Mouse (Mus musculus) midbrain, embryonic 15.5 days (tissue): ENCODE results near the gene Dnah14. TPM values are rescaled to one million over a fixed set of nuclear protein-coding genes. Genes with fewer than 3 reads are reported as not detected.

Experiments
- ATAC-seq: fragments of 200-750 bp; cut with Nextera tagmentation; replicated peaks from 2 replicates; pipeline ENCODE4 v1.8.0; 2017; ENCODE audit warnings: moderate TSS enrichment
- H3K27ac ChIP-seq: fragments of 300-500 bp; sonication (generic); 2 replicates; pipeline ENCODE4 v1.5.1; 2015; ENCODE audit warnings: mild to moderate bottlenecking, inconsistent platforms
- H3K27me3 ChIP-seq: fragments of 300-500 bp; sonication (generic); replicated peaks from 2 replicates; pipeline ENCODE4 v1.6.1; 2015; ENCODE audit warnings: inconsistent platforms
- H3K36me3 ChIP-seq: fragments of 300-500 bp; sonication (generic); replicated peaks from 2 replicates; pipeline ENCODE4 v1.6.1; 2015; ENCODE audit warnings: inconsistent platforms
- H3K4me1 ChIP-seq: fragments of 300-500 bp; sonication (generic); 2 replicates; pipeline ENCODE4 v1.6.1; 2015; ENCODE audit warnings: inconsistent platforms
- H3K4me2 ChIP-seq: fragments of 300-500 bp; sonication (generic); 2 replicates; pipeline ENCODE4 v1.6.1; 2015; ENCODE audit warnings: inconsistent platforms, mild to moderate bottlenecking, moderate library complexity
- H3K4me3 ChIP-seq: fragments of 300-500 bp; sonication (generic); 2 replicates; pipeline ENCODE4 v1.5.1; 2015; ENCODE audit warnings: mild to moderate bottlenecking, inconsistent platforms
- H3K9ac ChIP-seq: fragments of 300-500 bp; sonication (generic); 2 replicates; pipeline ENCODE4 v1.6.1; 2015; ENCODE audit warnings: mild to moderate bottlenecking, inconsistent platforms
- H3K9me3 ChIP-seq: fragments of 300-500 bp; sonication (generic); 2 replicates; pipeline ENCODE4 v1.6.1; 2016; ENCODE audit warnings: inconsistent platforms
- WGBS: fragments of 180-500 bp; shearing (Covaris S2); methylation state at CpG from one replicate; pipeline ENCODE4 v1.1.7; 2015; ENCODE audit warnings: mixed read lengths; 5-methylcytosine and 5-hydroxymethylcytosine counted together
- polyA plus RNA-seq: library from polyadenylated mRNA; unstranded; fragments of >200 nt; fragmentation: Nextera tagmentation; extraction: Ambion mirVana; gene quantifications from 2 replicates; pipeline ENCODE4 v1.2.1, GENCODE M21; 2015

Dnah14 gene
- 0.49 and 0.81 TPM in 2 replicates for polyA plus RNA-seq

DNA sequence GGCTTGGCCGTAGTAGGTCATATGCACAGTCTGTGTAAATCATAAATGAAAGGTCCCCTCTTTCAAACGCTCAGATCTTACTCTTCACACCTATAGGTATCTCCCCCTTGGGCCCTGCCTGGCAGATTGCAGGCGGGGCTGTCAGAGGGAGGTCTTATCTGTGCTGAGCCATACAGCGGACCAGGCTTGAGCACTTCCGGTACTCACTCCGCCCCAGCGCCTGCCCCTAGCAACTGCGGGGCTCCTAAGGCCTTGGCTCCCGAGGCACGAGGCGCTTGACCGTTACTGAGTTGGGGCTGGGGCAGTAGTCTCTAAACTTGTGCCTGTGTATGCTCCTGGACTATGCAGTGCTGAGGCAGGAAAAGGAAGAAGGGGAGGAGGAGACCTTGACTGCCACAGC, at the start of gene Dnah14:
Gene Dnah14 (plus strand): TSS at position 238 of the 400 bp plus-strand sequence.
- Histone ChIP-seq H3K27ac (no peak within 1 kb of the TSS), H3K9ac (no peak within 1 kb of the TSS), H3K4me1 (no peaks in the 10 kb centered on the region), H3K4me3 (no peak within 1 kb of the TSS), H3K36me3 (no peaks in the 10 kb centered on the region), H3K4me2 (no peak within 1 kb of the TSS), H3K9me3 (no peaks in the 10 kb centered on the region), H3K27me3 (no peaks in the 10 kb centered on the region)
- ATAC-seq: no peak
- 75% methylated on average over 12 of the region's 12 CpGs for WGBS

DNA sequence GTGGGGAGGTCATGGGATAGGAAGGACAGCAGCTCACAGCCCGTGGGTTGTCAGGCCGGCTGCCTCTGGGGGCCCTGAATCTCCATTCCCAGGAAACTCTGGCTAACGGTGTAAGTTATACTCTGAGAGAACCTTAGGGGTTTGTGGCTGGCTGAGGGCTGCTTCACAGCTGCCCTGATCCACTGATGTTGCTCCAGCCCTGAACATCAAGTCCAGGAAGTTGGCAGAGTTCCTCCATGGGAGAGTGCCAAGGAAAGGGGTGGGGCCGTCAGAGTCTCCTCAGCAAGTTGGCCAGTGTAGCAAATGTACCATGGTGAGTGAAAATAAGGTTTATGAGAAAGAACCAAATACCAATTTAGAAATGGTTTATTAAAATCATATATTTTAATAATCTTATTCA, 47.0 kb upstream of the Dnah14 start:
- no peak overlapping the region for H3K4me2 ChIP-seq
- H3K9me3 ChIP-seq: no peaks in the 10 kb centered on the region
- ATAC-seq: no peak
- no peak overlapping the region for H3K4me3 ChIP-seq
- H3K9ac ChIP-seq: no peak overlapping the region
- no peaks in the 10 kb centered on the region for H3K27me3 ChIP-seq
- H3K4me1 ChIP-seq: no peaks in the 10 kb centered on the region
- 69% methylated on average over 4 of the region's 4 CpGs for WGBS
- no peak overlapping the region for H3K27ac ChIP-seq
- H3K36me3 ChIP-seq: no peaks in the 10 kb centered on the region

DNA sequence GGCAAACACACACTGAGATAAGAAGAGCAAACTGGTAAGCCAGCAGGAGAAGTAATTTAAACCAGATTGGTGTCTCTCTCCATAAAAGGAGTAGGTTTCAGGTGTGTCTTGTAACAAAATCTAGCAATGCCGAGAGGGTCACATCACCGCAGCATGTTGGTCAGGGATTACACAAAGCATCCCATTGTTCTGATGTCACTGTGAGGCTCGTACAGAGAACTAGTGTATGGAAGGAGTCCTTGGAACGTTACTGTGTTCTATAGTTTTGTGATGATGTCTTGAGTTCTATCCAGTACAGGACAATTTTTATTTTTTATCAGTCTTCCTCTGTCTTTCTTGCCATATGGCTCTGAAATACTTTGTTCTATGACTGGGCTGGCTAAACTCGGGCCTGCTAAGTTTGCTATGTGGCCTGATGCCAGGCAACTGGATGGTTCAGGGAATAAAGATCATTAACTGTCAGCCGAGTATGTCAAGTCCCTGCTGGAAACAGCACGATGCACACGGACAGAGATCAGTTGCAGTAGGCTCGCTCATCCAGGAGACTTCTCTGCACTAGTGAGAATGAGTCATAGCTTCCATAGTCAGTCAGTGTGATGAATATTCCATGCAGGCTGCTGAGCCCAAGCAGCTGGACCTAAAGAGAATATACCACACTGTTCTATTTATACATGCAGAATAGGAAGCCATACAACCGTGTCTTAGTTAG, 41.0 kb upstream of the Dnah14 start:
- no peaks in the 10 kb centered on the region for H3K4me1 ChIP-seq
- H3K36me3 ChIP-seq: no peaks in the 10 kb centered on the region
- 53% methylated on average over 10 of the region's 10 CpGs for WGBS
- H3K4me2 ChIP-seq: no peak overlapping the region
- no peak overlapping the region for H3K9ac ChIP-seq
- H3K27ac ChIP-seq: no peak overlapping the region
- no peaks in the 10 kb centered on the region for H3K9me3 ChIP-seq
- no peak overlapping the region for H3K4me3 ChIP-seq
- ATAC-seq: no peak
- no peaks in the 10 kb centered on the region for H3K27me3 ChIP-seq

DNA sequence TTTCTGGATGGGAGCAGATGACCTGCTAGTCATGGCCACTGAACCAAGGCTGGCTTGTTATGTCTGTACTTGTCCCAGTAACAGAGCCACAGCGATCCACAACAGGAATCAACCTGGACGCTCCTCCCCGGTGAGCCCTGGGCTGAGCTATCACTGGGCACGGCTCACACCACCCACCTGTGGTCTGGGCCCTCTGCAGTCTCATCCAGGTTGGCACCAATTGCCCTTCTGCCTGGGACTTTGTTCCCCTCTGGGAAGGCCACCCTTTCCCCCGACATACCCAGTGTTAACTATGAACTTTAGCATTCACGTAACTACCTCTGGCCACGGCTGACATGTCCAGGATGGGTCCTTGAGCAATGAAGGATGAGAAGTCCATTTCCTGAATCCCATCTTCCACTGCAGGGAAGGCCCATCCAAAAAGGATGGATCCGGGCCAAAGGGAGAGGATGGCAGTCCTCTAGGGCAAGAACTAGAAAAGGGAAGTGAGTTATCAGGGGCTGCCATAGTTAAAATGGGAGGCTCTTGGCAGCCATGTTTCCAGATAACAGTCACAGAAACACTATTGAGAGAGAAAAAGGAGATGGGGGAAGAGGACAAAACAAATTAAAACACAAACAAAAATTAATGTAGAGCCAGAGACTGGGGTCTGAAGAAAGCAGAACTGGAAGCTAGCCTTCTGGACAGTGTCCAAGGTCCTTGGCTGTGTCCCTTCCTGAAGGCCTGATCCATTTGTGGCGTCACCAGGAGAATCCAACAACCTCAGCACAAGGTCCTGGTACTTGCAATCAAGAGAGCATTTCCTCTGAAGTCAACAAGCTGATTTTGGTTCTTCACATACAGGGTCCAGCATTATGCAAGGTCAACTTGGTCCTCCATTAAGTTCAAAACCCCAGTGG, 38.5 kb upstream of the Dnah14 start:
- Histone ChIP-seq H3K36me3 (no peaks in the 10 kb centered on the region), H3K4me3 (no peak overlapping the region), H3K4me2 (no peak overlapping the region), H3K27ac (no peak overlapping the region), H3K27me3 (no peaks in the 10 kb centered on the region), H3K9ac (no peak overlapping the region), H3K4me1 (no peaks in the 10 kb centered on the region), H3K9me3 (no peaks in the 10 kb centered on the region)
- WGBS: 93% methylated on average over 9 of the region's 9 CpGs
- no peak for ATAC-seq

DNA sequence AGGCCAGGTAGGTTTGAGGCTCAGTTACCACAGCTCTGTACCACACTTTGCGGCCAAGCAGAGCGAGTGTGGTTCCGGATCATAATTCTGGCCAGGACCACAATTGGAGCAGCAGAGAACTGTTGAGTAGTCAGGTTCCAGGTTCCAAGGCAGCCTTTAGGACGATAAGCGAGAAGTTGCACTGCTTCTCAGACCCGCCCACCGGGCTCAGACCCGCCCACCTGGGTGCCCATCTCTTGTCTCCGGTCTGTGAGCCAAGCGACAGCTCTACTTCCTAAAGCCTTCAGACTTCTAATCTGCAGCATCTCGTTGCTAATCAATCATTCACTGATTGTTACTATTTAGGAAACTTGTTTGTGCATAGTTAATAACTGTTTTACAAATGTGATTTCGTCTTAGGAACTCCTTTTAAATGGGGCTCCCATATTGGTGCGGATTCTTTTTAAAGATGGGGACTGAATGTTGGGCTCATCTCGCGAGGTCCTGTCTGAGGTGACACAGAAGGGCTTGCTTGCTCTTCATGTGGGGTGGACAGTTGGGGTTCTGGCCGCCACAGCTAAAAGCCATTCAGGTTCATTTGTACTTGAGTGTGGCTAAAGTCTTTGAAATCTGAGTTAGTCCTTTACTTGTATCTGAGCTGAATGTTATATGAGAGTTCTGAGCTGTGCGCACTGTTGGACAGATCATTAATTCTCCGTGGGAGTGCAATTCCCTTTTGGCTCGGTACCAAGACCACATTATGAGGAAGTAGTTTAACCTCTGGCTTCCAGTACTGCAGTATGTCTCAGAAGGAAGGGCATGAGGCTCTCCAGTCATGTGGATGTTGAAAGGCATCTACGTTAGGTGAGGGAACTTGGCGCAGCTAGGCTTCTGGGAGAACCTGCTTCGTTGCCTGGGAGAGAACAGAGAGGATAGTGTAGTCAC, 36.3 kb upstream of the Dnah14 start:
- Histone ChIP-seq H3K27ac (no peak overlapping the region), H3K27me3 (0 out of 2 replicates have a peak, but pooled peaks cover 7% of the 10 kb centered on the region), H3K36me3 (no peaks in the 10 kb centered on the region), H3K4me2 (no peak overlapping the region), H3K4me1 (no peaks in the 10 kb centered on the region), H3K4me3 (no peak overlapping the region), H3K9ac (no peak overlapping the region), H3K9me3 (no peaks in the 10 kb centered on the region)
- no peak for ATAC-seq
- WGBS: 76% methylated on average over 22 of the region's 22 CpGs

DNA sequence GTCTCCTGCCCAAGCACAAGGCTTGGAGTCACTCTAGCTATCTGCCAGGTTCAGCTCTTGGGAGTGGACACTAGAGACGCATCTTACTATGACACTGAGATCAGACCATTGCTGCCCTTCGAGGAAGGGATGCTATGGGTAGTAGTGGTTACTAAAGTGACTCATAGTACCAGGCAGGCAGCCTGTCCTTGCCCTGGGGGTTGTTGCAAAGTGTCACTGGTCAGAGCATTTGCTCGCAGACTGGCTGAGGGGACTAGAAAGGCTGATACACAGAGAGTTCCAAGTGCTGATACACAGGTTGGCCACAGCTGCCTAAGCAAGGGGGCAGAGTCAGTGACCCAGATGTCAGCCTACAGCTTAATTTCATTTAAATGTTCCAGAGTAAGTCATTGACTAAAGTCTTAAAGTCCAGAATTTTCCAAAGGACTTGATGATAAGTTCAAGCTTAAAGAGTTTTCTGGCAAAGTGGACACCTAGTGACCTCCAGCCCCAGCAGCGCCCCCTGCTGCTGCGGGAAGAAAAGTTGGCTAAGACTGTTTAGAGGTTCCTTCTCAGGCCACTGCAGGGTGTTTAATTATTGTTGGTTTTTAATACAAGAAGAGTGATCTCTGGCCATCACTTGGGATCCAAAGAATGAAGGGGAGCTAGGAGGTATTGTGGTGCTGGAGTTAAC, 32.5 kb upstream of the Dnah14 start:
- no peaks in the 10 kb centered on the region for H3K36me3 ChIP-seq
- ATAC-seq: no peak
- no peaks in the 10 kb centered on the region for H3K9me3 ChIP-seq
- no peak overlapping the region for H3K4me2 ChIP-seq
- H3K27me3 ChIP-seq: 0 out of 2 replicates have a peak, but pooled peaks cover 7% of the 10 kb centered on the region
- H3K4me3 ChIP-seq: no peak overlapping the region
- 78% methylated on average over 5 of the region's 5 CpGs for WGBS
- H3K9ac ChIP-seq: no peak overlapping the region
- H3K4me1 ChIP-seq: no peaks in the 10 kb centered on the region
- no peak overlapping the region for H3K27ac ChIP-seq

DNA sequence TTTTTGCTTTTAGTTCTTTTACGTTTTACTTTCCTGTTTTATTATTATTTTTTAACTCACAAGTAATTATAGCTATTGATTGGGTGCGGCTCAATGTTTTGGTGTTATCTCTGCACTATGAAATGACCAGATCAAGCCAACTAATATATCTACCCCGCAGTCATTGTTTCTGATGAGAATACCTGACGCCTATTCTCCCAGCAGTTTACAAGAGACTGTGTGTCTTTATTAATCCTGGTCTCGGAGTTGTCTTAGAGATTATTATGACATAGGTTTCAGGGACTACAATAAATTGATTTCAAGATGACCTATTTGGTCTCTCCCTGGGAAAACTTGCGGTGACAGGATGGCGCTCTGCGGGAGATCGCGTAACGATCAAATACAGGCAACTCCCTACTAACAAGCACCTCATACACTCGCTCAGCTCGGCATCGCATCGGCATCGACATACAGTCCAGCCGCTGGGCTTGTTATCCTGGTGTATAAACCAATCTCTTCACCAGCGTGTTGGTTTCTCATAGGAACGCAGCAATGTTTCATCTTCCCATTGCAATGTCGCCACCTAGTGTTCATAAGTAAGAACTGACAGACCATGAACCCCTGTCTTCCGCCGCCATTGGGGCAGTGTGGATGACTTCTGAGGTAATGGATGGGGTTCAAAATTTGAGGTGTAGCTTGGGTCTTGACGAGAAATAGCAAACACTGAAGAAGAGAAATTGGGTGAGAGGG, 31.2 kb upstream of the Dnah14 start:
- Histone ChIP-seq H3K36me3 (no peaks in the 10 kb centered on the region), H3K4me1 (no peaks in the 10 kb centered on the region), H3K4me2 (peak overlapping the region; percentile 49), H3K27me3 (0 out of 2 replicates have a peak, but pooled peaks cover 7% of the 10 kb centered on the region), H3K4me3 (peak overlapping the region; percentile 20; the same call in 1 of the 2 replicates), H3K9me3 (no peaks in the 10 kb centered on the region), H3K27ac (no peak overlapping the region), H3K9ac (no peak overlapping the region)
- peak; percentile 92 for ATAC-seq
- 23% methylated on average over 23 of the region's 23 CpGs for WGBS

DNA sequence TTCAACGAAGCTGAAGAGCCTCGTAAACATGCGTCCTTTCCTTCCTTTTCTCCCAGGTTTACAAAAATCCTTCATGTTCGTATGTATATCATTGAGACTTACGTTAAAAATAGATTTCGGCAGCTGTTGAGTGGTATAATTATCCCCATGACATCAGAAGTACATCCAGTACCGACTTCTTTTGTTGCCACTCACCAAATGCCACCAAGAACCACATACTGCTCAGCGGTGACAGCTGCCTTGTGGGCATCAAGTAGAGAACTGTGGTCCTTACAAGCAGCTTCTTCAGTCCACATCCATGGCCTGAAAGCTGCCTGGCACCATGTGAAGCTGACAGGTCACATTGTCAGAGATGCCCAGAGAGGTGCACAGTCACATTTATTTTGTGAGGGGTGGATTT, 26.4 kb upstream of the Dnah14 start:
- H3K36me3 ChIP-seq: no peaks in the 10 kb centered on the region
- H3K4me2 ChIP-seq: no peak overlapping the region
- no peaks in the 10 kb centered on the region for H3K27me3 ChIP-seq
- H3K4me1 ChIP-seq: peaks cover 3% of the 10 kb centered on the region; the same call in 1 of the 2 replicates
- no peak overlapping the region for H3K27ac ChIP-seq
- WGBS: 93% methylated on average over 8 of the region's 8 CpGs
- no peak overlapping the region for H3K9ac ChIP-seq
- H3K4me3 ChIP-seq: no peak overlapping the region
- ATAC-seq: no peak
- no peaks in the 10 kb centered on the region for H3K9me3 ChIP-seq

DNA sequence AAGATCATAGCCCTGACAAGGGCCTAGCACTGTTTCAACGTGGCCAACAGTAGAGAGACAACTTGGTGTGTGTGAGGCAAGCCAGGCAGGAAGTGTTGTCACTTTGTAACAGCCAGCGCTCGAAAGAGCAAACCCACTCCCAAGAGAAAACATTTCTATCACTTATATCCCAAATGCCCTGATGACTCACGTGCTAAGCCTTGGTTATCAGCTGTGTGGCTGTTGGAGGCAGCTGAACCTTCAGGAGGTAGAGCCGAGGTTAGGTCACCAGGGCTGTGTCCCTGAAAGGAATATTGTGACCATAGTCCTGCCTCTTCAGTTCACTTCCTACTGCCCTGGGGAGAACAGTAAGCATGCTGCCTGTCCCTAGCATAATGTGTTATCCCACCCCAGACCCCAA, 25.5 kb upstream of the Dnah14 start:
- WGBS: 75% methylated on average over 5 of the region's 5 CpGs
- Histone ChIP-seq H3K4me1 (peaks cover 3% of the 10 kb centered on the region; the same call in 1 of the 2 replicates), H3K27me3 (no peaks in the 10 kb centered on the region), H3K4me2 (no peak overlapping the region), H3K9ac (no peak overlapping the region), H3K4me3 (no peak overlapping the region), H3K9me3 (no peaks in the 10 kb centered on the region), H3K27ac (no peak overlapping the region), H3K36me3 (no peaks in the 10 kb centered on the region)
- ATAC-seq: no peak

DNA sequence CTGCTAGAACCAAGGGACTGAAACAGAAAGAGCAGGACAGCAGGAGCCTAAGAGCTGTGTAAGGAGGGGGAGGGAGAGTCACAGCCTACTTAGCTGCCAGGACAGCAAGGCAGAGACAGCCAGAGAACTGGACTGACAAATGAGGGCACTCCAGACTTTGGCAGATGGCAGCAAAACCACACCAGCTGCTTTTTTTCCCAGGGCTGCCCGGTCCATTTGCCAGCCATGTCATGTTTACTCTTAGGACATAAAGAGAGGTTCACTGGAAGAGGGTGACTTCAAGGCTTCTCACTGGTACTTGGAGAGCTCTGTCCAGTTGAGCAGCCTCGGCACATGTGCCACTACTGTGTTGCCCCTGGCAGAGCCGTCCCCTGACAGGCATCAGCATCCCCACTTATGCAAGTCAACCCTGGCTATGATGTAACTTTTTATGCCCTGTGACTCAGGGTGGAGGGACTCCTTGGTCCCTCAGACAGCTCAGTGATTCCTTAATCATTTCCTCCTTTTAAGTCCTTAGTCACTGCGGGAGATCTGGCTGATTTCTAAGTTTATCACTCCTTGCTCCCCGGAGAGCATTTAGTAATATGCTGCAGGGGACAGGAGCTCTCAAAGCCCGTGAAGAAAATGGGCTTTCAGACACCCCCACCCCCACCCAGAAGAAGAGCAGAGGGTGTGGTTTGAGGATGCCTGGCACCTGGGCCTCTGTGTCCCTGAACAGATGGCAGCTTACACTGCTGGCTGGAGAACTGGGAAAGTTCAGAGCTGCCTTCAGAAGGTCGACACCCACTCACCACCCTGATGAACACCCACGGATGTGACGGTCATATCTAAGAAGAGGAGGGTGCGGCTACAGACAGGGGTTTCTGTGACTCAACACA, 23.6 kb upstream of the Dnah14 start:
- ATAC-seq: peak; percentile 62
- no peaks in the 10 kb centered on the region for H3K36me3 ChIP-seq
- H3K4me2 ChIP-seq: no peak overlapping the region
- no peaks in the 10 kb centered on the region for H3K27me3 ChIP-seq
- no peak overlapping the region for H3K9ac ChIP-seq
- no peaks in the 10 kb centered on the region for H3K9me3 ChIP-seq
- H3K4me1 ChIP-seq: peaks cover 3% of the 10 kb centered on the region; the same call in 1 of the 2 replicates
- 34% methylated on average over 10 of the region's 10 CpGs for WGBS
- no peak overlapping the region for H3K4me3 ChIP-seq
- H3K27ac ChIP-seq: no peak overlapping the region
